Mouse (Mus musculus): ENCODE results near the gene Slc22a14. TPM values are rescaled to one million over a fixed set of nuclear protein-coding genes. Genes with fewer than 3 reads are reported as not detected.

The Slc22a14 gene
- total RNA-seq, 1 experiment: 0.45 TPM

GRCm38 (mm10) chr9:119256161-119256560 lies 109.2 kb downstream of the Slc22a14 start:
- Histone ChIP-seq H3K9ac (ENCODE audit: insufficient read depth, low read depth, low read length, poor library complexity, severe bottlenecking) (no peak overlapping the region), H3K9me3 (ENCODE audit: control insufficient read depth, insufficient read depth, low read depth, low read length) (no peaks in the 10 kb centered on the region), H3K36me3 (ENCODE audit: control insufficient read depth, insufficient read depth, low read length, poor library complexity, severe bottlenecking) (peaks cover 26% of the 10 kb centered on the region), H3K27ac (ENCODE audit: insufficient read depth, low read depth, low read length, poor library complexity, severe bottlenecking) (no peak overlapping the region), H3K4me1 (ENCODE audit: control insufficient read depth in 2 of 2, insufficient read depth in 2 of 2, low read length in 2 of 2, poor library complexity in 1 of 2) (no peaks in the 10 kb centered on the region), H3K4me3 (ENCODE audit: insufficient read depth in 1 of 2, low read depth in 1 of 2, low read length in 2 of 2, poor library complexity in 1 of 2, severe bottlenecking in 1 of 2) (no peak overlapping the region)
- DNase-seq (ENCODE audit: low read depth, low spot score): no peak
- in situ Hi-C loops (cut with MboI; ENCODE audit: low sequenced_read_pairs in 2 of 2, unreplicated experiment in 2 of 2): no loop called here
- TF ChIP-seq HCFC1 (IDR thresholded peaks at IDR 0.05; ENCODE audit: borderline replicate concordance, insufficient read depth, low read length) (no peak), CHD2 (IDR thresholded peaks at IDR 0.05; ENCODE audit: low read depth, low read length) (no peak), ZNF384 (IDR thresholded peaks at IDR 0.05; ENCODE audit: low read depth, low read length) (no peak), ZC3H11A (IDR thresholded peaks at IDR 0.05; ENCODE audit: borderline replicate concordance, low read depth, low read length) (no peak), MAFK (IDR thresholded peaks at IDR 0.05; ENCODE audit: insufficient read depth, low read depth, low read length) (no peak)

- no peak overlapping the region for H3K4me3 ChIP-seq (ENCODE audit: insufficient read depth in 1 of 2, low read depth in 1 of 2, low read length in 2 of 2, poor library complexity in 1 of 2, severe bottlenecking in 1 of 2)
- no peak overlapping the region for H3K9ac ChIP-seq (ENCODE audit: insufficient read depth, low read depth, low read length, poor library complexity, severe bottlenecking)
- H3K9me3 ChIP-seq (ENCODE audit: control insufficient read depth, insufficient read depth, low read depth, low read length): no peaks in the 10 kb centered on the region
- no peak overlapping the region for H3K27ac ChIP-seq (ENCODE audit: insufficient read depth, low read depth, low read length, poor library complexity, severe bottlenecking)
- H3K4me1 ChIP-seq (ENCODE audit: control insufficient read depth in 2 of 2, insufficient read depth in 2 of 2, low read length in 2 of 2, poor library complexity in 1 of 2): no peaks in the 10 kb centered on the region
- TF ChIP-seq MAFK (IDR thresholded peaks at IDR 0.05; ENCODE audit: insufficient read depth, low read depth, low read length): no peak
- TF ChIP-seq ZC3H11A (IDR thresholded peaks at IDR 0.05; ENCODE audit: borderline replicate concordance, low read depth, low read length): no peak
- no peak for TF ChIP-seq CHD2 (IDR thresholded peaks at IDR 0.05; ENCODE audit: low read depth, low read length)
- TF ChIP-seq ZNF384 (IDR thresholded peaks at IDR 0.05; ENCODE audit: low read depth, low read length): no peak
- TF ChIP-seq HCFC1 (IDR thresholded peaks at IDR 0.05; ENCODE audit: borderline replicate concordance, insufficient read depth, low read length): no peak
- DNase-seq (ENCODE audit: low read depth, low spot score): no peak
- H3K36me3 ChIP-seq (ENCODE audit: control insufficient read depth, insufficient read depth, low read length, poor library complexity, severe bottlenecking): peaks cover 29% of the 10 kb centered on the region
- in situ Hi-C loops (cut with MboI; ENCODE audit: low sequenced_read_pairs in 2 of 2, unreplicated experiment in 2 of 2): no loop called here
Measured at GRCm38 (mm10) chr9:119255096-119255495, 110.3 kb downstream of the Slc22a14 start.

GRCm38 (mm10) chr9:119254187-119254586 lies 111.2 kb downstream of the Slc22a14 start:
- no peaks in the 10 kb centered on the region for H3K4me1 ChIP-seq (ENCODE audit: control insufficient read depth in 2 of 2, insufficient read depth in 2 of 2, low read length in 2 of 2, poor library complexity in 1 of 2)
- no peak for DNase-seq (ENCODE audit: low read depth, low spot score)
- TF ChIP-seq HCFC1 (IDR thresholded peaks at IDR 0.05; ENCODE audit: borderline replicate concordance, insufficient read depth, low read length) (no peak), ZNF384 (IDR thresholded peaks at IDR 0.05; ENCODE audit: low read depth, low read length) (no peak), MAFK (IDR thresholded peaks at IDR 0.05; ENCODE audit: insufficient read depth, low read depth, low read length) (no peak), ZC3H11A (IDR thresholded peaks at IDR 0.05; ENCODE audit: borderline replicate concordance, low read depth, low read length) (no peak), CHD2 (IDR thresholded peaks at IDR 0.05; ENCODE audit: low read depth, low read length) (no peak)
- H3K4me3 ChIP-seq (ENCODE audit: insufficient read depth in 1 of 2, low read depth in 1 of 2, low read length in 2 of 2, poor library complexity in 1 of 2, severe bottlenecking in 1 of 2): no peak overlapping the region
- no peaks in the 10 kb centered on the region for H3K9me3 ChIP-seq (ENCODE audit: control insufficient read depth, insufficient read depth, low read depth, low read length)
- no peak overlapping the region for H3K9ac ChIP-seq (ENCODE audit: insufficient read depth, low read depth, low read length, poor library complexity, severe bottlenecking)
- no peak overlapping the region for H3K27ac ChIP-seq (ENCODE audit: insufficient read depth, low read depth, low read length, poor library complexity, severe bottlenecking)
- in situ Hi-C loops (cut with MboI; ENCODE audit: low sequenced_read_pairs in 2 of 2, unreplicated experiment in 2 of 2): no loop called here
- H3K36me3 ChIP-seq (ENCODE audit: control insufficient read depth, insufficient read depth, low read length, poor library complexity, severe bottlenecking): peaks cover 35% of the 10 kb centered on the region

- H3K4me1 ChIP-seq (ENCODE audit: control insufficient read depth in 2 of 2, insufficient read depth in 2 of 2, low read length in 2 of 2, poor library complexity in 1 of 2): no peaks in the 10 kb centered on the region
- H3K36me3 ChIP-seq (ENCODE audit: control insufficient read depth, insufficient read depth, low read length, poor library complexity, severe bottlenecking): peaks cover 27% of the 10 kb centered on the region
- TF ChIP-seq ZNF384 (IDR thresholded peaks at IDR 0.05; ENCODE audit: low read depth, low read length) (no peak), CHD2 (IDR thresholded peaks at IDR 0.05; ENCODE audit: low read depth, low read length) (no peak), MAFK (IDR thresholded peaks at IDR 0.05; ENCODE audit: insufficient read depth, low read depth, low read length) (no peak)
- no peak for DNase-seq (ENCODE audit: low read depth, low spot score)
- no peaks in the 10 kb centered on the region for H3K9me3 ChIP-seq (ENCODE audit: control insufficient read depth, insufficient read depth, low read depth, low read length)
- no peak overlapping the region for H3K4me3 ChIP-seq (ENCODE audit: insufficient read depth in 1 of 2, low read depth in 1 of 2, low read length in 2 of 2, poor library complexity in 1 of 2, severe bottlenecking in 1 of 2)
- H3K9ac ChIP-seq (ENCODE audit: insufficient read depth, low read depth, low read length, poor library complexity, severe bottlenecking): no peak overlapping the region
- in situ Hi-C loops (cut with MboI; ENCODE audit: low sequenced_read_pairs in 2 of 2, unreplicated experiment in 2 of 2): no loop called here
- no peak overlapping the region for H3K27ac ChIP-seq (ENCODE audit: insufficient read depth, low read depth, low read length, poor library complexity, severe bottlenecking)
Measured at GRCm38 (mm10) chr9:119247996-119248395, 117.4 kb downstream of the Slc22a14 start.

- TF ChIP-seq HCFC1 (IDR thresholded peaks at IDR 0.05; ENCODE audit: borderline replicate concordance, insufficient read depth, low read length) (no peak), MAFK (IDR thresholded peaks at IDR 0.05; ENCODE audit: insufficient read depth, low read depth, low read length) (no peak), CHD2 (IDR thresholded peaks at IDR 0.05; ENCODE audit: low read depth, low read length) (no peak), ZC3H11A (IDR thresholded peaks at IDR 0.05; ENCODE audit: borderline replicate concordance, low read depth, low read length) (no peak), ZNF384 (IDR thresholded peaks at IDR 0.05; ENCODE audit: low read depth, low read length) (no peak)
- no peak for DNase-seq (ENCODE audit: low read depth, low spot score)
- in situ Hi-C loops (cut with MboI; ENCODE audit: low sequenced_read_pairs in 2 of 2, unreplicated experiment in 2 of 2): no loop called here
- Histone ChIP-seq H3K4me1 (ENCODE audit: control insufficient read depth in 2 of 2, insufficient read depth in 2 of 2, low read length in 2 of 2, poor library complexity in 1 of 2) (no peaks in the 10 kb centered on the region), H3K9me3 (ENCODE audit: control insufficient read depth, insufficient read depth, low read depth, low read length) (no peaks in the 10 kb centered on the region), H3K9ac (ENCODE audit: insufficient read depth, low read depth, low read length, poor library complexity, severe bottlenecking) (no peak overlapping the region), H3K4me3 (ENCODE audit: insufficient read depth in 1 of 2, low read depth in 1 of 2, low read length in 2 of 2, poor library complexity in 1 of 2, severe bottlenecking in 1 of 2) (no peak overlapping the region), H3K36me3 (ENCODE audit: control insufficient read depth, insufficient read depth, low read length, poor library complexity, severe bottlenecking) (peaks cover 33% of the 10 kb centered on the region), H3K27ac (ENCODE audit: insufficient read depth, low read depth, low read length, poor library complexity, severe bottlenecking) (no peak overlapping the region)
Measured at GRCm38 (mm10) chr9:119246826-119247225, 118.5 kb downstream of the Slc22a14 start.
